Mouse (Mus musculus) small intestine, adult 10 weeks (tissue): ENCODE results near the gene Adgrb3. TPM values are rescaled to one million over a fixed set of nuclear protein-coding genes. Genes with fewer than 3 reads are reported as not detected.

Experiments
- polyA plus RNA-seq: library from polyadenylated mRNA; stranded (reverse); fragments of 350-450 nt; fragmentation: Illumina TruSeq; extraction: RNeasy Lipid Tissue Mini Kit (QIAGEN cat#74804); gene quantifications from one replicate; pipeline ENCODE4 v1.2.3, GENCODE M21; 2014; ENCODE audit warnings: low replicate concordance

Adgrb3 gene
- polyA plus RNA-seq = 0.52 TPM

GRCm38 (mm10) chr1:25828971-25829920, at the start of gene Adgrb3:
Adgrb3 (minus strand) TSS chr1:25829707.

